Mouse (Mus musculus) neural tube, embryonic 15.5 days (tissue): ENCODE data around the gene Pqlc3. TPM values are rescaled to one million over a fixed set of nuclear protein-coding genes. Genes with fewer than 3 reads are reported as not detected.

Experiments
- ATAC-seq: fragments of 200-750 bp; cut with Nextera tagmentation; 2 replicates; pipeline ENCODE4 v1.8.0; 2017; ENCODE audit warnings: mild to moderate bottlenecking, moderate TSS enrichment, moderate library complexity; ENCODE audit not compliant: low FRiP score
- H3K27ac ChIP-seq: fragments of 300-500 bp; sonication (generic); replicated peaks from 2 replicates; pipeline ENCODE4 v1.5.1; 2015; ENCODE audit warnings: mild to moderate bottlenecking, inconsistent platforms
- H3K27me3 ChIP-seq: fragments of 300-500 bp; sonication (generic); replicated peaks from 2 replicates; pipeline ENCODE4 v1.6.1; 2015; ENCODE audit warnings: inconsistent platforms
- H3K36me3 ChIP-seq: fragments of 300-500 bp; sonication (generic); 2 replicates; pipeline ENCODE4 v1.6.1; 2015; ENCODE audit warnings: inconsistent platforms
- H3K4me1 ChIP-seq: fragments of 300-500 bp; sonication (generic); 2 replicates; pipeline ENCODE4 v1.6.1; 2015; ENCODE audit warnings: inconsistent platforms
- H3K4me2 ChIP-seq: fragments of 300-500 bp; sonication (generic); 2 replicates; pipeline ENCODE4 v1.6.1; 2015; ENCODE audit warnings: inconsistent platforms, mild to moderate bottlenecking, moderate library complexity
- H3K4me3 ChIP-seq: fragments of 300-500 bp; sonication (generic); replicated peaks from 2 replicates; pipeline ENCODE4 v1.5.1; 2015; ENCODE audit warnings: mild to moderate bottlenecking, inconsistent platforms
- H3K9ac ChIP-seq: fragments of 300-500 bp; sonication (generic); replicated peaks from 2 replicates; pipeline ENCODE4 v1.6.1; 2015; ENCODE audit warnings: mild to moderate bottlenecking, inconsistent platforms
- H3K9me3 ChIP-seq: fragments of 300-500 bp; sonication (generic); replicated peaks from 2 replicates; pipeline ENCODE4 v1.6.1; 2016; ENCODE audit warnings: inconsistent platforms
- WGBS: fragments of 180-500 bp; shearing (Covaris S2); methylation state at CpG from one replicate; pipeline ENCODE4 v1.1.7; 2015; ENCODE audit warnings: mixed read lengths; 5-methylcytosine and 5-hydroxymethylcytosine counted together
- polyA plus RNA-seq: library from polyadenylated mRNA; unstranded; fragments of >200 nt; fragmentation: Nextera tagmentation; extraction: Ambion mirVana; gene quantifications from 2 replicates; pipeline ENCODE4 v1.2.1, GENCODE M21; 2015

Pqlc3 gene
- polyA plus RNA-seq, 1 experiment from 2014 or later = 2.0 TPM

DNA sequence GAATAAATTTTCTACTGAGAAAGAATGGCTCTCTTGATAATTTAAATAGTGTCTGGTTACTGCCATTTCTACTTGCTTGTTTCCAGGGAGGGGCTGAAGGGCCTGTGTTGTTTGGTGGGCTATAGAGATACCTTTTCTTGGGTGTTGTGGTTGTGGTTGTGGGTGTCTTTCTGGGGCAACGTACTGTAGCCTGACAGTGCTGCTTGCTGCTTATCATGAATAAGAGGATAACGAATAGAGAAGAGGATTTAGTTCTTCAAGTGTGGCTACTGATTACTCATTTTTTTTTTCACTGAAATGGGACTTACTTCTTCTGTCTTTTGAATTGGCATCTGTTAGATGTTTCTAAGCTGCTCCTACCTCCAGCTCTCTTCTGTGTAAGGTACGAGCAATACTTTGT is 58.2 kb downstream of the Pqlc3 start:
- Histone ChIP-seq H3K9me3 (no peaks in the 10 kb centered on the region), H3K4me1 (no peaks in the 10 kb centered on the region), H3K4me2 (no peak overlapping the region), H3K4me3 (no peak overlapping the region), H3K9ac (no peak overlapping the region), H3K27ac (no peak overlapping the region), H3K27me3 (no peaks in the 10 kb centered on the region), H3K36me3 (peaks cover 3% of the 10 kb centered on the region; the same call in 1 of the 2 replicates)
- 95% methylated on average over 3 of the region's 3 CpGs for WGBS
- no peak for ATAC-seq

Other genes starting within 250 kb of the Pqlc3 start
- gene Greb1, start 199.5 kb downstream of the Pqlc3 start, polyA plus RNA-seq = 0.67 and 1.9 TPM in 2 replicates
- gene E2f6, start 189.4 kb downstream of the Pqlc3 start, polyA plus RNA-seq = 26.3 and 31.2 TPM in 2 replicates
- 13.5 and 13.7 TPM in 2 replicates for gene Rock2, start 105.5 kb downstream of the Pqlc3 start, polyA plus RNA-seq
- gene 2410004P03Rik, start 11.3 kb upstream of the Pqlc3 start, polyA plus RNA-seq = 5.0 and 5.5 TPM in 2 replicates
- gene Kcnf1, start 176.5 kb upstream of the Pqlc3 start, polyA plus RNA-seq = 2.7 and 4.2 TPM in 2 replicates